Mouse (Mus musculus) megakaryocyte-erythroid progenitor cell, adult 5-6 weeks (primary cell): ENCODE data around the gene Fbxl15. TPM values are rescaled to one million over a fixed set of nuclear protein-coding genes. Genes with fewer than 3 reads are reported as not detected.

Experiments used
- ATAC-seq: replicated peaks from 2 replicates; pipeline ENCODE4 v1.8.0; 2016; ENCODE audit warnings: mild to moderate bottlenecking, inconsistent platforms; ENCODE audit not compliant: severe bottlenecking, poor library complexity, low FRiP score, low TSS enrichment
- total RNA-seq, 2 experiments: library from RNA; stranded (forward) in 1 of 2; stranded (reverse) in 1 of 2; fragments of 200-1000, 215-1000 nt in 1 of 2; fragments of >200 nt in 1 of 2; fragmentation: Nextera tagmentation in 1 of 2; gene quantifications; 2 replicates each; pipeline ENCODE4 v1.2.3; 2014 to 2017

The Fbxl15 gene
- total RNA-seq (2014; fragmentation: Nextera tagmentation) (4.7 TPM in 1 of 2 replicates, not detected in the other), total RNA-seq (2017) (0.42 and 2.5 TPM in 2 replicates)

DNA sequence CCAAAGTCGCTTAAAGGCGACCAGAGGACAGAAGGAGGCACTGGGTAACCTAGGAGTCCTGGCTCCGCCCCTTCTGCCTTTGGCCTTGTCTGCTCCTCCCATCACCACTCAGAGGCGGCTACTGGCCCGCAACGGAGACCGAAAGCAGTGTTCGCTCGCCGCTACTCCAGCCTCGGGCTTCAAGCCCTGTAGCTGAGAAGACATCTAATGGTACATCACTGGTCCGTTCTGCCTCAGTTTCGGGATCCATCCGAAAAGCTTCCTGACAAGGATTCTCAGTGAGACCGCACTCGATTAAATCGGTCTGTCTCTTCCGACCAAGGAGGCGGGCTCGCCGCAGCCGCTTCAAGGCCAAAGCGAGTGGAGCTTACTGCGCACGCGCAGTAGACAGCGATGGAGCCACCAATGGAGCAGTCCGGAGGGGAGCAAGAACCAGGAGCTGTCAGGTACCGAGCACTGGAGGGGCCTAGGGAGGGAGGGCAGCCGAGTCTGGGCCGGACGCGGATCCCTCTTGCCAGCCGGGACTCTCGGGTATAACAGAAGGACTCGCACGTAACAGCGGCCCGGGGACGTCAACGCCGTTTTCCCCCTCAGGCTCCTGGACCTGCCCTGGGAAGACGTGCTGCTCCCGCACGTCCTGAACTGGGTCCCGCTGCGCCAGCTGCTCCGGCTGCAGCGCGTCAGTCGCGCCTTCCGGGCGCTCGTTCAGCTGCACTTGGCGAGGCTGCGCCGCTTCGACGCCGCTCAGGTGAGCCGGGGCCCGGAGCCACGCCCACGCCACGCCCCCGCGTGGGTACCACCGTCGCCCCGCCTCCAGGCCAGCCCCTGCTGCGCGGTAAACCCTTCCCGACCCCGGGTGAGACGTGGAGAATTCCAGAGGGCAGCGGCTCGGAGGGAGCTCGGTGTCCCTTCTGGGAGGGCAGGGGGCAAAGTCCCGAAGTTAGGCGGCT is at the start of gene Fbxl15:
Gene Fbxl15, plus strand, starts transcription at position 104 of the 950 bp plus-strand sequence.
- ATAC-seq = peak; percentile 76

GRCm38 (mm10) chr19:46282081-46282849 is 45.7 kb upstream of the Fbxl15 start:
- ATAC-seq = no peak

DNA sequence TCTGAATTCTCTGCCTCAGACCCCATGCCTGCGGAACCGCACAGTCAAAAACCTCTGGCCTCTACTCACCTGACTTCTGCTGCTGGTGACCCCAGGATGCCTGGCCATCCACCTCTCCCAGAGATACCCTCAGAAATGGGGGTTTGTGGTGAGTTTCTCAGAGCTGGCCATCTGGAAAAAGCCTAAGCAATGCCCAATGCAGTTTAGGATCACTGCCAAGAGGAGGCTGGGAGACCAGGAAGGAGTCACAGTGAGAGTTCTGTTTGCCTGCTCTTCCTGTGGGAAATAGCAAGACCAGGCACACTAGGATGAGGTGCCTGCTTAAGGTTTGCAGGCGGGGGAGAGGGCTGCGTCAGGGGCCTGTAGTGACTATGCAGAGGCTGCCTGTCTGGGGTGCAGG is 43.3 kb upstream of the Fbxl15 start:
- ATAC-seq = no peak

GRCm38 (mm10) chr19:46285631-46286030 is 42.4 kb upstream of the Fbxl15 start:
- no peak for ATAC-seq

GRCm38 (mm10) chr19:46286047-46286446 is 41.9 kb upstream of the Fbxl15 start:
- no peak for ATAC-seq

DNA sequence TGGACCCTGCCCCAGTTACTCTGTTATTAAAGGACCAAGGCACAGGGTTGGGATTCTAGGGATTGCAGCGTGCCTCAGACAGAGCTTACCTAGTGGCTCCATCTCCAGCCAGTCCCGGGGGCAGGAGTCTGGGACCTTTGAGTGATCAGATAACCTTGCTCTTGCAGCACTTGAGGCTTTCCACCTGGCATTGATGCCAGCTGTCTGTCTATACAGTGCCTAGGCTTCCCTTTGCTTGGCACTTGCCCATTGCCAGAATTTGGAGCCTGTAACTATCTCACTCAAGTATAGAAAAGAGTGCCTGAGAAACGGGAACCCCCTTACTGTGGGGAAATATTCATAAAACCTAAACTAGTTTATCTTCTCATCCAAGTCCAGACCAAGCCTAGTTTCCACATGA is 41.1 kb upstream of the Fbxl15 start:
- ATAC-seq = no peak

DNA sequence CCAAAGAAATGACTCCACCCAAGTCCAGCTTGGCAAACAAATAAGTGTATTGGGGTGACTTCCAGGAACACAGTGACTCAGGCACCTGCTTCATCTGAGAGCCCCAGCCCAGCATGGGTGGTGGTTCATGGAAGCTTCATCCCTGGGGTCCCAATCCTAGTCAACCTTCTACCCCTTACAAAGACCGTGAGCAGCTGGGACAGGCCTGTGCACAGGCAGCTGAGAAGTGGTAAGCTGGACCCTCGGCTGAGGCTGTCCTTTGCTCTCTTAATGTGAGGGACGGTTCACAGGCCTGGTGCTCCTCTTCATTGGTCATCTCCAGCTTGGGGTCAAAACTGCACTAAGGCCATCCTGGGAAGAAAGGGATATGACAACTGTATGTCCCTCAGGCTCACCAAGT is 40.4 kb upstream of the Fbxl15 start:
- no peak for ATAC-seq

DNA sequence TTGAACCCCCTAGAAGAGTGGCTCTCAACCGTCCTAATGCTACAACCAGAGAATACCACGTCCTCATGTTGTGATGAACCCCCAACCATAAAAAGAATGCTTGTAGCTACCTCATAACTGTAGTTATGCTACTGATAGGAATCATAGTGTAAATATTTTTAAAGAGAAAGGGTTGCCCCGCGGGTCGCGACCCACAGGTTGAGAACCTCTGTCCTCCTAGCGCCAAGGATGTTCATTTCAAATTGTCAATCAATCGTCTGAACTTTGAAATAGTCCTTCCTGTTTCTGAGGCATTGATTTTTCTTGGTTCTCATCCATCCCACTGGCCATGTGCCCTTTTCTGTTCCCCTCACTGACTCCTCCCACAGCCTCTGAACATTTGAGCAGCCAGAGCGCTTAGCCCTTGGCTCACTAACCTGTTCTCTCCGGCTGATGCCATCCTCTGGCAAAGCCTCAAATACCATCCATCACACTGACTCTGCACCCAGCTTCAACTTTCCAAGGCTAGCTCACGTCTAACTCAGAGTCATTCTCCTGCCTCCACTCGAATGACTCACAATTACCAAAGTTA is 37.4 kb upstream of the Fbxl15 start:
- ATAC-seq = no peak

DNA sequence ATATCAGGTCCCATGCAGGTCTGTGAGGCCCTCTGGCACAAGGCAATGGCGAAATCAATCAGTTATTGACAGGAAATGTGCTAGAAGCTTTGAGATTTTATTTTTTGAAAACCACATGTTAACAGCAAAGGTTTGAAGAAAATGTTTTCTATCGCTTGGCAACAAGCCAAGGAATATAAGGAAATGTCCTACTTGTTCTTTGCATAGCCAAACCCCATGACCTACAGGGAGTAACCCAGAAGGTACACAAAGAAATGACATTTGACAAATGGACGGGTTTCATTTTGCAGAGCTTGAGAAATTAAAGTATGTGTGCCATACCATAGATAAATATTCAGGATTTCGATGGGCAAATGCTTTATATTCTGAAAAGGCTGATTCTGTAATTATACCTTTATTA is 31.0 kb upstream of the Fbxl15 start:
- ATAC-seq = no peak

DNA sequence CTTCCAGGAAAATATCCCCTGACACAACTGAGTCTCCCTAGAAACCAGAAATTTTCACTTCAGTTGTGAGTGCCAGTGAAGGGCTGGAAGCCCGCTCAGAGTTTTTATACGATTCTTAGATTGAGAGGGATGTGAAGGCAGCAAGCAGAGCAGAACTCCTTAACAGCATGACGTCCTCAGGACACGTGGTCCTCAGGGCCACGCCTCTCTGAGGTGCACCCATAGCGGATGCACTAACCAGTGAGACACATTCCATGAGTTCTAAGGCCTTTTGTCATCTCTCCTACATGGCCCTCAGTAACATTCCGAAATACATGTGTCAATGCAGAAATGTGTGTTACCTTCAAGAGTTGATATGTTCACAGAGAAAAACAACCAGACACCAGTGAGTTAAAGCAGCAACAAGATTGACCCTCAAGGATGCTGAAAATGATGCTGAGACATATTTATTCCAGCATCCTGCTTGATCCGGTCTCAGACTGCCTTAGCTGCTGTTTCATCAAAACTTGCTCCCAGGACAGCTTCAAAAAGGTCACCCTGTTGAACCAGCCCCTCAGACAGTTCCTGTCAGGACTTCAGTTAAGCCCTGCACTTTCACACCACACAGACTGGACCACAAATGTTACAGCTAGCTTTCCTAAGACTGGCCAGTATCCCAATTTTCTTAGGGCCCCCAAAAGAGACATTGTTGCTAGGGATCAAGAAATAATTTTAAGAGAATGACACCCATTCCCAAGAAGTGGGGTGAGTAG is 27.5 kb upstream of the Fbxl15 start:
- ATAC-seq = no peak

GRCm38 (mm10) chr19:46302551-46302950 is 25.4 kb upstream of the Fbxl15 start:
- no peak for ATAC-seq

DNA sequence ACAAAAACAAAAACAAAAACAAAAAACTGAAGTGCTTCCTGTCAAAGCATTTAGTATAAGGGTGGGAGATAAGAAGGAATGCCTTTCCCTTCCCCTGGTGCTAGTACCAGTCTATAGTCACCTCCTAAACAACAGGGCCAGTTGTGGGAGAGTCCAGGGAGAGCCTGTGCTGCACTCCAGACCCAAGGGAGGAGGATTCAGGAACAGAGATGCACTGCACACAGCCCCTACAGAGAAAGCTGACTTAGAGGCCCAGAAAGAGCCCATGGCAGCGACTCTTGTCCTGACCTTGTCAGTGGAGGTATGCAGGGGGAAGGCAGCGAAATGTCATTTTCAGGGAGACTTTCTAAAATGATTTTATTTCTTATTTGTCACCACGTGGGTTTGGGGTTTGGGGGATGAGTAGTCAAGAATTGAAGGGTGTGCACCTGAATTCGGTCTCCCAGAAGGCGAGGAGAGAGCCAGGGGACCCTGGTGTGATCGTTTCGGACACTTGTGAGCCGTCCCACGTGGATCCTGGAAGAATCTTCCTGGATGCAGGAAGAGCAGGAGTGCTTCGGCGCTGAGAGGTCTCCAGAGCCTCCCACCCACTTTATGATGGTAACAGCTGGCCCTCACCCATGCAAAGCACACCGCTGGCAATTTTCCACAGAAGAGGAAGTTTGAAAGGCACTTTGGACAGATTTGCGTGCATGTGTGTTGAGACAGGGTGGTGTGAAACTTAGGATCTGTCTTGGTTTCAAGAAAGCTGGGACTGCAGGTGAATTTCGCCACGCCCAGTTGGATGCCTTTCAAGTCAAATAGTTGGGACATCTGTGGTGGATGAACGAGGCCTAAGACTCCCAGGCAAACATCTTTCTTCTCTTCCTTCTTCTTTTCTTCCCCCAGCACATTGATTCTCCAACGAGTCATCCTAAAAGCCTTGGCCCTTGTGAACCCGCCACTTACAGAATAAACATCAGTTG is 24.5 kb upstream of the Fbxl15 start:
- ATAC-seq = no peak

DNA sequence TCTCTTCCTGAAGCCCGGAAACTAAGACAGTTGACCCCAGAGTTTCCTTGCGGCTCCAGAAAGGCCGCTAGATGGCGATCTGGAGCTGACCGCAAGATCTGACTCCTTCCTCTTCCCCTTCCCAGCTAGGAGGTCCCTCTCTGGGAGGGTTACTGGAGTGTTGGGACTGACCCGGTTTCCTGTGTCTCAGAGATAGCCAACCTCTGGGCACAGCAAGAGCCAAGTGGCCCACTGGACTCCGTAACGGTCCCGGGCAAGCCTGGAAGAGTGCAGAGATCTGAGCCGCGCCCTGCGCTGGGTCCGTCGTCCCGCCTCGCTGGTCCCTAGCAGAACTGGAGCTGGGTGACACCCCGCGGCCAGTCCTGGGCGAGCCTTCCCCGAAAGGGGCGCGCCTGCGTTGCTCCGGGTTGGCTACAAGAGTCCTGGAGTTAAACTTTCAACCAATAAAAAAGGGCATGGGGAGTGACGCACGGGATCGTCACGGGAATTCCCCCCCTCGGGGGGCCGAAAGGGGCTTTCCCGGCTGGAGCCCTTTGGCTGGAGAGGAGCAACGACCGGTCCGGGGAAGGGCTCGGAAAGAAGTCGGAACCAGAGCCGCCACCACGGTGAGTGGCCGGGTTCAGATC is 23.7 kb upstream of the Fbxl15 start, which contains the start of gene Nfkb2:
Gene Nfkb2, plus strand, starts transcription at position 105 of the 626 bp plus-strand sequence.
- ATAC-seq = peak; percentile 81

DNA sequence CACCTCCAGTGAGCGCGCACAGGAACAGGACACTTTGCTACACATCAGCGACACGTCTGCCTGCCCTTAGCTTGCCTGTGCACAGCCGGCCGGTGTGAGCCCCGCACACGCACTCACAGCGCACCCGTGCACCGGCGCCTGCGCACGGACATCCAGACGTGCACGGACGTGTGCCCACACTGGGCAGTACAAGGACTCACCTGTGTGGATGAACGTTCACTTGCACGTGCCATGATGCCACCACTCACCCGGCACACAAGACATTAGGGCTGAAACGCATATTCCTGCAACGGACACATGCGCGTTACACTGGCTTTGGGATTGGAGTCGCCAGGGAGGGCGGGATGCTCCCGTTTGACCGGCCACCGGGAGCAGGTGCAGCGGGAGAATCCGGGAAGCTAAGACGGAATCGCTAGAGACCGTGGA is 23.1 kb upstream of the Fbxl15 start:
- ATAC-seq = peak; percentile 40

- peak; percentile 56 for ATAC-seq
Measured at GRCm38 (mm10) chr19:46305432-46306267, 22.3 kb upstream of the Fbxl15 start.

DNA sequence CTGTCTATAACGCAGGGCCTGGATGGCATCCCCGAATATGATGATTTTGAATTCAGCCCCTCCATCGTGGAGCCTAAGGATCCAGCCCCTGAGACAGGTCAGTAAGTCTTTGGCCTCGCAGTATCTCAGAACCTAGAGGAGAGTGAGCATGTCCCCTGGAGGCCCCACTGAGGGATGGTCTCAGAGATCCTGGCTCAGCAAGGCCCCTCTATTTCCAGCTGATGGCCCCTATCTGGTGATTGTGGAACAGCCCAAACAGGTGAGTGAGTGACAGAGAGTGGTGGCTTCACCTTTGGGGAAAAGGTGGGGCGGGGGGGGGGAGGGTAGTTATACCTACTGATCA is 21.7 kb upstream of the Fbxl15 start:
- ATAC-seq = no peak

DNA sequence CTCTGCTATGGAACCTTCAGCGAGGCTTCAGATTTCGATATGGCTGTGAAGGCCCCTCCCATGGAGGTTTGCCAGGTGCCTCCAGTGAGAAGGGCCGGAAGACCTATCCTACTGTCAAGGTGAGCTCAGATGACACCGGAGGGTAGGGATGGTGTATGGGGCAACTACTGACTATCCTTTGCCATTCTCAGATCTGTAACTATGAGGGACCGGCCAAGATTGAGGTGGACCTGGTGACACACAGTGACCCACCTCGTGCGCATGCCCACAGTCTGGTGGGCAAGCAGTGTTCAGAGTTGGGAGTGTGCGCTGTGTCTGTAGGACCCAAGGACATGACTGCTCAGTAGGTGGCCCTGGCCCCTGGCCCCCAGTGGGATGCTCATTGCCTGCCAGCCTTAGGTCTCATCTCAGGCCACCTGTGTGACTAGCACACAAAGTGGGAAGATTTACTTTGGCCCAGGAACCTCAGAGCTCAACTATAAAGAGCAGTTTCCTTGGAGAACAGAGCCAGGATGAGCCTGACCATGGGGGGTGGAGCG is 21.2 kb upstream of the Fbxl15 start:
- ATAC-seq = no peak
